Mouse (Mus musculus) hindbrain, embryonic 14.5 days (tissue): Measurements from ENCODE around the gene Patl1. TPM values are rescaled to one million over a fixed set of nuclear protein-coding genes. Genes with fewer than 3 reads are reported as not detected.
"Not testable (repeated sequence)": the region's sequence is repeated elsewhere in the genome, so short reads cannot be mapped to it uniquely, and the experiment has no call there.

ENCODE experiments used
- ATAC-seq: fragments of 200-750 bp; cut with Nextera tagmentation; 2 replicates; pipeline ENCODE4 v1.8.0; 2017; ENCODE audit warnings: moderate number of reproducible peaks, mild to moderate bottlenecking, moderate TSS enrichment, moderate library complexity; ENCODE audit not compliant: low FRiP score
- DNase-seq: peaks from one replicate; pipeline ENCODE4 v3.0.0-alpha.2; 2015; ENCODE audit warnings: low spot score
- H3K27ac ChIP-seq: fragments of 300-500 bp; sonication (generic); 2 replicates; pipeline ENCODE4 v1.5.1; 2014; ENCODE audit warnings: mild to moderate bottlenecking, moderate library complexity
- H3K27me3 ChIP-seq: fragments of 300-500 bp; sonication (generic); 2 replicates; pipeline ENCODE4 v1.6.1; 2014; ENCODE audit warnings: mild to moderate bottlenecking, low read length, mixed read lengths; ENCODE audit not compliant: control insufficient read depth, insufficient read depth
- H3K36me3 ChIP-seq: fragments of 300-500 bp; sonication (generic); replicated peaks from 2 replicates; pipeline ENCODE4 v1.6.1; 2014; ENCODE audit not compliant: control insufficient read depth, insufficient read depth
- H3K4me1 ChIP-seq: fragments of 300-500 bp; sonication (generic); replicated peaks from 2 replicates; pipeline ENCODE4 v1.6.1; 2014; ENCODE audit warnings: antibody characterized with exemption, low read length, mixed read lengths; ENCODE audit not compliant: control insufficient read depth, insufficient read depth
- H3K4me2 ChIP-seq: fragments of 300-500 bp; sonication (generic); replicated peaks from 2 replicates; pipeline ENCODE4 v1.6.1; 2014; ENCODE audit warnings: mild to moderate bottlenecking, moderate library complexity
- H3K4me3 ChIP-seq: fragments of 300-500 bp; sonication (generic); replicated peaks from 2 replicates; pipeline ENCODE4 v1.5.1; 2014; ENCODE audit warnings: mild to moderate bottlenecking, low read length
- H3K9ac ChIP-seq: fragments of 300-500 bp; sonication (generic); 2 replicates; pipeline ENCODE4 v1.6.1; 2014
- H3K9me3 ChIP-seq: fragments of 300-500 bp; sonication (generic); 2 replicates; pipeline ENCODE4 v1.6.1; 2016; ENCODE audit warnings: low read length; ENCODE audit not compliant: control insufficient read depth
- WGBS: fragments of 180-500 bp; shearing (Covaris S2); extraction: QIAGEN DNeasy Blood & Tissue Kit; methylation state at CpG from one replicate; pipeline ENCODE4 v1.1.7; 2014; 5-methylcytosine and 5-hydroxymethylcytosine counted together
- polyA plus RNA-seq: library from polyadenylated mRNA; unstranded; fragments of >200 nt; fragmentation: Nextera tagmentation; extraction: Ambion mirVana; gene quantifications from 2 replicates; pipeline ENCODE4 v1.2.1, GENCODE M21; 2014

Patl1 gene
- polyA plus RNA-seq, 1 experiment from 2014 or later, result 19.3 TPM

DNA sequence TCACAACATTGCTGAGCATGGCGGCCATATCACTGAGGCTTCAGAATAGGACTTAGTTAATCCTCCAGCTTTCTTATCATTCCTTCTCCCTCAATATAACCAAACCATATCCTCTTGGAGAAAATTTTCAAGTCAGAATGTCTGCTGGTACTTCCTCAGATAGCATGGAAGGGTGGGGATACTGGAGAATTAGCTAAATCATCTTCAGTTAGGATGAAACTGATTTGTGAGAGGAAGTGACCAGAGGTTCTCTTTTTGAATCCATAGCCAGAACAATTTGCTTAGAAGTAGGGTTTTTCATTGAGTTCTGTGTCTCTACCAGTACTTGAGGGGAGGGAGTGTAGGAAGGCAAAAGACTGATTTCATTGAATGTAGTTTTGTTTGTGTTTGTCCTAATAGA, 9.9 kb downstream of the Patl1 start:
- DNase-seq, result no peak
- Histone ChIP-seq H3K27me3 (no peaks in the 10 kb centered on the region), H3K36me3 (peaks cover 87% of the 10 kb centered on the region), H3K9me3 (no peaks in the 10 kb centered on the region), H3K9ac (no peak overlapping the region), H3K4me2 (no peak overlapping the region), H3K4me1 (no peaks in the 10 kb centered on the region), H3K4me3 (no peak overlapping the region), H3K27ac (no peak overlapping the region)
- ATAC-seq, result no peak
- 96% methylated on average over 1 of the region's 1 CpGs for WGBS

DNA sequence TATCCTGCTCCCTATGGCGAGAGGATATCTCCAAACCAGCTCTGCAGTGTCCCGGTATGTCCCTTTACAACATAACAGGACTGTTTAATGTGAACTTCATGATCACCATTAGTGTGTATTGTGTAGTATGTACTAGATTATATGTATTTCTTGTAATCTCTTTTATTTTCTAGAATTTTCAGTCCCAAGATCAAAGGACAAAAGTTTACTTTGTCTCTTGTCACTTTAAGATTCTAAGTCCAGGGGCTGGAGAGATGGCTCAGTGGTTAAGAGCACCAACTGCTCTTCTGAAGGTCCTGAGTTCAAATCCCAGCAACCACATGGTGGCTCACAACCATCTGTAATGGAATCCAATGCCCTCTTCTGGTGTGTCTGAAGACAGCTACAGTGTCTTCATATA, 10.3 kb downstream of the Patl1 start:
- H3K27me3 ChIP-seq, H3K4me2 ChIP-seq, H3K4me3 ChIP-seq, H3K9me3 ChIP-seq, H3K4me1 ChIP-seq, H3K9ac ChIP-seq, ATAC-seq, H3K27ac ChIP-seq, DNase-seq: not testable (repeated sequence)
- peaks cover 88% of the 10 kb centered on the region for H3K36me3 ChIP-seq
- 88% methylated on average over 2 of the region's 2 CpGs for WGBS

DNA sequence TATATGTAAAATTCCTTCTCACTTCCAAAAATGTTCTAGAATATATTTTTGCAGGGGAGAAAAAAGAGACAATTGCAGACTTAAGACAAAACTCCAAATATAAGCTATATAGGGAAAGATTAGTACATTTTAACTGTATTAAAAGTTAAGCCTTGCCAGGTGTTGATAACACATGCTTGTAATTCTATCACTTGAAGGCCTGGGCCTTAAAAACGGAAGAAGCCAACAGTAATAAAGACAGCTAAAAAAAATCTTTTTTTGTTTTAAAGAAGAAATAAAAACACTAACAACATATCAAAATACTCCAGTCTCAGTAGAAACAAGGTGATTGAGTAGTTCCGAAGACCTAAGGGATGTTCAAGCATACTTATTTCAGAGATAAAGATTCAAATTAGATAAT, 14.2 kb downstream of the Patl1 start:
- no peak overlapping the region for H3K27ac ChIP-seq
- DNase-seq (no peak), ATAC-seq (no peak)
- peaks cover 94% of the 10 kb centered on the region for H3K36me3 ChIP-seq
- no peak overlapping the region for H3K4me2 ChIP-seq
- no peaks in the 10 kb centered on the region for H3K4me1 ChIP-seq
- H3K9ac ChIP-seq, result no peak overlapping the region
- no peaks in the 10 kb centered on the region for H3K27me3 ChIP-seq
- H3K9me3 ChIP-seq, result no peaks in the 10 kb centered on the region
- 96% methylated on average over 2 of the region's 2 CpGs for WGBS
- no peak overlapping the region for H3K4me3 ChIP-seq

DNA sequence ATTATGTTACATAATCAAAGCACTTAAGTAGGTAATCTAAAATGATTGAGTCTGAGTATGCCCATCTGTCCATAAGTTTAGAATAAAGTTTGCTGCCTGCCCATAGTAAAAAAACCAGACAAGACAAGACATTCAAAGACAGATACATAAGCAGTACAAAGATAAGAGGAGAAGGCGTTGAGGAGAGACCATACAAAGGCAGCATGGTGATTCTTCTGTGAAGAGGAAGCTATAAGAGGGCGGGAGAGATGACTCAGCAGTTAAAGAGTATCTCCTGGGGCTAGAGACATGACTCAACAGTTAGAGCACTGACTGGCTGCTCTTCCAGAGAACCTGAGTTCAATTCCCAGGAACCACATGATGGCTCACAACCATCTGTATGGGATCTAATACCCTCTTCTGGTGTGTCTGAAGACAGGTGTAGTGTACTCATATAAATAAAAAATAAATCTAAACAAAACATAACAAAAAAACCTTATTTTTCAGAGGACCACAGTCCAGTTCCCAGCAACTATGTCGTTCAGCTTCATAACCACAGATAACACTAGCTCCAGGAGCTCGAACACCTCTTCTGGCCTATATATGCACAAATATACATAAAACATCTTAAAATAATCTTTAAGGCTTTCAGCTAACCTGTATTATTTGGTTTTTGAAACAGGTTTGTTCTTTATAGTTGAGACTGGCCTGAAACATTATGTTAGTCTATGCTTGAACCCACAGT, 16.0 kb downstream of the Patl1 start:
- WGBS, result 95% methylated on average over 4 of the region's 4 CpGs
- DNase-seq (no peak), ATAC-seq (no peak)
- peaks cover 94% of the 10 kb centered on the region for H3K36me3 ChIP-seq
- H3K4me1 ChIP-seq, result no peaks in the 10 kb centered on the region
- H3K27me3 ChIP-seq, result no peaks in the 10 kb centered on the region
- no peak overlapping the region for H3K27ac ChIP-seq
- H3K4me2 ChIP-seq, result no peak overlapping the region
- no peak overlapping the region for H3K9ac ChIP-seq
- no peak overlapping the region for H3K4me3 ChIP-seq
- no peaks in the 10 kb centered on the region for H3K9me3 ChIP-seq

DNA sequence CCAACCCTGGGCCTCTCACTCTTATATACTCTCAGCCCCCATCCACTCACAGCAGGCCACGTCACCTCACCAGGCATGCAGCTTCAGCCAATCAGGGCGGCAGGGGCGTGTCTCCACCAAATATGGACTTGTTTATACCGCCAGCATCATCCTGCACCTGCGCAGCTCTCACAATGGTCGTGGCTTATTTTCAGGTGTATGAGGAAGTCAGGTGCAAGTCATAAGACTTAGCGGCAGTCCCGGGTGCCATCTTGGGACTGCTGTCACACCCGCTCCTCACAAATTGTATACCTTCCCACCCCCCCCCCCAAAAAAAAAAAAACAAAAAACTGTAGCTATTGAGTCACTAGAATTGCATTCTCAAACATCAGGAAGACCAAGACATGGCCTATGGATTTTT, 34.3 kb downstream of the Patl1 start:
- not testable (repeated sequence) for H3K9ac ChIP-seq, ATAC-seq
- WGBS, result 95% methylated on average over 9 of the region's 9 CpGs

DNA sequence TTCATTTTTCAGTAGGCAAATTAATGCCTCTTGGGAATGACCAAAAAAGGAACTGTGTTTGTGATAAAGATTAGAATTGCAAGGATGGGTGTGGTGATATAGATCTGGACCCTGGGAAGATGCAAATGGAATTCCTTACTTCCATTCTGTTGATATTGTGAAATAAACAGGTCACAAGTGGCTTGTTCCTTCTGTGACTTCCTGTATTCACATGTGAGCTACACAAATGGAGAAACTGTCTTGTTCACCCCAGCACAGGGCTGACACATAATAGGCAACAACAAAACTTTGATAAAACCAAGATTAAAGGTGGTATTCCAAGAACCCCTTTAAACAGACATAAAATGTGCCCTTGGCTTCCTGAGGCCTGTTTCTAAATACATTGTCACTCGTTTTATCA, 37.7 kb downstream of the Patl1 start:
- Histone ChIP-seq H3K4me3 (no peak overlapping the region), H3K27me3 (no peaks in the 10 kb centered on the region), H3K4me2 (no peak overlapping the region), H3K36me3 (peaks cover 11% of the 10 kb centered on the region), H3K4me1 (no peaks in the 10 kb centered on the region), H3K9me3 (no peaks in the 10 kb centered on the region), H3K9ac (no peak overlapping the region), H3K27ac (no peak overlapping the region)
- 57% methylated on average over 1 of the region's 1 CpGs for WGBS
- DNase-seq (no peak), ATAC-seq (no peak)

More for the DNA sequence above, 34.3 kb downstream of the Patl1 start:
- peaks cover 40% of the 10 kb centered on the region for H3K36me3 ChIP-seq
- H3K4me1 ChIP-seq, DNase-seq, H3K4me3 ChIP-seq, H3K27ac ChIP-seq, H3K27me3 ChIP-seq, H3K9me3 ChIP-seq, H3K4me2 ChIP-seq: not testable (repeated sequence)

DNA sequence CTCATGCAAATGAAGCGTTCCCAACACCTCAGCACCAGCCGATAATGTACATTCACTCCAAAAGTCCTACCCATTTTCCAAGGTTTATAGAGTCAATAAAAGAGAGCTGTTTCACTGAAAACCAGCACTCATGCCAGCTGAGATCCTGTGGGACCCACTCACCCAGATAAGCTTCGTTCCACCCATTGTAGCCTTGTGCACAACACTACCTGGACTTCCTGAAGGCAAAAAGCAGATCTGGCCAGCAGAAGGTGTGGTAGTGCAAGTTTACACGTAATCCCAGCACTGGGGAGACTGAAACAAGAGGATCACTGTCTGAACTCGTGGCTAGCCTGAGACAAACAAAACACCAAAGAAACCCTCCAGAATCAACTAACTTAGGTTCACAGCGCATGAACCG, 38.5 kb downstream of the Patl1 start:
- 87% methylated on average over 7 of the region's 7 CpGs for WGBS
- no peak for DNase-seq
- H3K9ac ChIP-seq, result no peak overlapping the region
- H3K4me2 ChIP-seq, result no peak overlapping the region
- H3K9me3 ChIP-seq, result no peaks in the 10 kb centered on the region
- no peak overlapping the region for H3K4me3 ChIP-seq
- no peaks in the 10 kb centered on the region for H3K27me3 ChIP-seq
- no peak for ATAC-seq
- no peaks in the 10 kb centered on the region for H3K4me1 ChIP-seq
- no peak overlapping the region for H3K27ac ChIP-seq
- H3K36me3 ChIP-seq, result peaks cover 2% of the 10 kb centered on the region; the same call in 1 of the 2 replicates

DNA sequence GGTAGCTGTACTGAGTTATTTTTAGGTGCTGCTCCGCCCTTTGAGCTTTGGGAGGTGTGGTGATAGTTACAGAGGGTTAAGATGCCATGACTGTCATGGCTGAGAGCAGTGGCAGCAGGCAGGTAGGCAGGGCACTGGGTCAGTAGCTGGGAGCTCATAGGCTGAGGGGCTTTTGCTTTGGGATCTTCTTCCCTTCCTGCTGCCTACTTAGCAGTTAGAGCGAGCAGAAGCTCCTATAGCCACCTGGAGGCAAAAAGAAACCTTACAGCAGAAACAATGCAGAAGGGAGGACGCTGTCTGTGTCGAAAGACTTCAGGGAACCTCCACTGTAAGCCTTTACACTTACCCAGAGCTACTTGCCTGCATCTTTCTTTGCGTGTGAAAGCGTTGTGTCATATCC, 42.0 kb downstream of the Patl1 start:
- Histone ChIP-seq H3K9ac (no peak overlapping the region), H3K9me3 (no peaks in the 10 kb centered on the region), H3K27ac (no peak overlapping the region), H3K27me3 (no peaks in the 10 kb centered on the region), H3K4me3 (no peak overlapping the region), H3K4me1 (no peaks in the 10 kb centered on the region), H3K36me3 (no peaks in the 10 kb centered on the region), H3K4me2 (no peak overlapping the region)
- no peak for DNase-seq
- ATAC-seq, result no peak
- 53% methylated on average over 6 of the region's 6 CpGs for WGBS

DNA sequence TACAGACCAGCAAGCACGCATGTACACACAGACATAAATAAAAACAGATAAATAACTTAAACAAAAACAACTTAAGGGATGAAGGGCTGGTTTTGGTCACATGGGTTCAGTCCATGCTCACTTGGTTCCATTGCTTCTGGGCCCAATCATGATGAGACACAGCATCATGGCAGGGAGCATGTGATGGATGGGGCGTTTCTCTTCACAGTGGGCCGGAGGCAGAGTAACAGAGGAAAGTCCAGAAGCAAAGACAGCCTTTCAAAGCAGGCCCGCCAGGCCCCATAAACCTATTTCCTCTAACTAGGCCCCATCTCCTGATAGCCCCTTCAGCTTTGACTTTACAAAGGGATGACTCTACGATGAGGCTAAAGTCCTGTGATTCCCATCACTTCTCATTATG, 44.4 kb downstream of the Patl1 start:
- Histone ChIP-seq H3K4me2 (no peak overlapping the region), H3K9ac (no peak overlapping the region), H3K4me3 (no peak overlapping the region), H3K4me1 (no peaks in the 10 kb centered on the region), H3K36me3 (no peaks in the 10 kb centered on the region), H3K9me3 (no peaks in the 10 kb centered on the region), H3K27ac (no peak overlapping the region), H3K27me3 (no peaks in the 10 kb centered on the region)
- 87% methylated on average over 5 of the region's 5 CpGs for WGBS
- DNase-seq (no peak), ATAC-seq (no peak)

DNA sequence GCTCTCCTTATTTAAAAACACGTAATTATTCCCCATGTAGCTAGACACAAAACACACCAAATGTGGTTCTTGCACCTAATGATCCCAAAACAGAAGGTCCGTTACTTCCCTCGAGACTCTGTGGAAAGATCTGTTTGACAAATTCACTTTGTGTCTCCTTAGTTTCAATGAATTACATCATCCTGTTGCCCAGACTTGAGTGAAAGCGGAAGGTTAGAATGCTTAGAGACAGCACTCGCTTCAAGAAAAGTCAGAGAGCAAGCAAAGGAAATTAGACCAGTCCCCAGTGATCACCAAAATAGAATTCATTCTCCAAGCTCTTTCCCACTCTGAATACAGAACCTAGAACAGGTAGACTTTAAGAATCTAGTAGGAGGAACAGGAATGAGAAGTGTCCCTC, 45.2 kb downstream of the Patl1 start:
- H3K4me2 ChIP-seq, result no peak overlapping the region
- no peak overlapping the region for H3K4me3 ChIP-seq
- H3K27ac ChIP-seq, result no peak overlapping the region
- H3K4me1 ChIP-seq, result no peaks in the 10 kb centered on the region
- DNase-seq (no peak), ATAC-seq (no peak)
- H3K9me3 ChIP-seq, result no peaks in the 10 kb centered on the region
- no peak overlapping the region for H3K9ac ChIP-seq
- no peaks in the 10 kb centered on the region for H3K36me3 ChIP-seq
- 91% methylated on average over 5 of the region's 5 CpGs for WGBS
- no peaks in the 10 kb centered on the region for H3K27me3 ChIP-seq
